In genomic region chr9:64397108-64397507, GRCm38 (mm10) we compare ENCODE assay signal across 8 mouse cellular contexts. TPM values are rescaled to one million over a fixed set of nuclear protein-coding genes. Genes with fewer than 3 reads are reported as not detected.
DNase-seq lines count a peak whose midpoint lies in the region; ATAC-seq and TF ChIP-seq lines count a peak whose summit lies in the region.

No protein-coding gene starts in this region.

- H3K27me3 ChIP-seq in kidney, adult 2 months (replicated peaks; ENCODE audit: control insufficient read depth, insufficient read depth, low read length) = no peaks in the 10 kb centered on the region
- no peaks in the 10 kb centered on the region for H3K27me3 ChIP-seq in kidney, embryonic 15.5 days
- no peaks in the 10 kb centered on the region for H3K27me3 ChIP-seq in liver, adult 2 months (ENCODE audit: control insufficient read depth, insufficient read depth, low read length)

- peak; percentile 17 for DNase-seq in adrenal gland, postnatal 25 days
- no peak for DNase-seq in adrenal gland, adult 8-10 months
- DNase-seq in kidney, adult 2 months = peak; percentile 43
- DNase-seq in c-Kit-positive CD71-negative TER-119-negative erythroid progenitor cells, embryonic 14.5 days (ENCODE audit: low read depth) = peak; percentile 45
- DNase-seq in liver, adult 2 months (ENCODE audit: extremely low read depth, low read depth, low spot score) = peak; percentile 26
- peak; percentile 23 for DNase-seq in thymus, postnatal 25 days
- DNase-seq in layer of hippocampus, adult 11-12 months (ENCODE audit: low spot score) = no peak

- no peak overlapping the region for H3K27ac ChIP-seq in kidney, adult 2 months (ENCODE audit: insufficient read depth, low read depth, low read length)
- no peak overlapping the region for H3K27ac ChIP-seq in kidney, embryonic 15.5 days
- no peak overlapping the region for H3K27ac ChIP-seq in liver, adult 2 months (replicated peaks; ENCODE audit: insufficient read depth, low read depth, low read length)

- H3K36me3 ChIP-seq in kidney, adult 2 months (ENCODE audit: control insufficient read depth, insufficient read depth, low read length) = no peaks in the 10 kb centered on the region
- H3K36me3 ChIP-seq in kidney, embryonic 15.5 days = no peaks in the 10 kb centered on the region
- H3K36me3 ChIP-seq in liver, adult 2 months (ENCODE audit: control insufficient read depth, insufficient read depth, low read length) = no peaks in the 10 kb centered on the region

- no peak overlapping the region for H3K4me2 ChIP-seq in kidney, embryonic 15.5 days

- no peak for TF ChIP-seq POLR2A in kidney, adult 2 months (IDR thresholded peaks at IDR 0.05; ENCODE audit: low read depth, low read length)
- TF ChIP-seq POLR2A in liver, adult 2 months (IDR thresholded peaks at IDR 0.05; ENCODE audit: extremely low read depth, insufficient read depth, low read length) = no peak

- no peaks in the 10 kb centered on the region for H3K79me2 ChIP-seq in liver, adult 2 months (ENCODE audit: control insufficient read depth, insufficient read depth, low read length)

- no peak overlapping the region for H3K4me3 ChIP-seq in kidney, adult 2 months (ENCODE audit: insufficient read depth, low read depth, low read length)
- no peak overlapping the region for H3K4me3 ChIP-seq in kidney, embryonic 15.5 days (replicated peaks)
- H3K4me3 ChIP-seq in liver, adult 2 months (ENCODE audit: insufficient read depth, low read depth, low read length) = no peak overlapping the region

- H3K4me1 ChIP-seq in kidney, adult 2 months (ENCODE audit: control insufficient read depth, insufficient read depth, low read length) = no peaks in the 10 kb centered on the region
- peaks cover 8% of the 10 kb centered on the region; the same call in 1 of the 2 replicates for H3K4me1 ChIP-seq in kidney, embryonic 15.5 days
- H3K4me1 ChIP-seq in liver, adult 2 months (ENCODE audit: control insufficient read depth, insufficient read depth, low read length) = no peaks in the 10 kb centered on the region

- WGBS in kidney, adult 2 months = 38% methylated on average over 1 of the region's 1 CpGs
- 23% methylated on average over 1 of the region's 1 CpGs for WGBS in kidney, embryonic 15.5 days
- 38% methylated on average over 1 of the region's 1 CpGs for WGBS in liver, adult 2 months

- no peaks in the 10 kb centered on the region for H3K9me3 ChIP-seq in kidney, embryonic 15.5 days (replicated peaks)

- H3K9ac ChIP-seq in kidney, embryonic 15.5 days = no peak overlapping the region
- H3K9ac ChIP-seq in liver, adult 2 months (ENCODE audit: low read depth, low read length) = no peak overlapping the region

- TF ChIP-seq CTCF in kidney, adult 2 months (conservative IDR thresholded peaks at IDR 0.05; ENCODE audit: insufficient read depth, insufficient read length, low read depth, low read length) = peak; percentile 55
- peak; percentile 54 for TF ChIP-seq CTCF in liver, adult 2 months (IDR thresholded peaks at IDR 0.05; ENCODE audit: low read depth, low read length)

- ATAC-seq in kidney, embryonic 15.5 days (replicated peaks; ENCODE audit: low FRiP score) = no peak

RNA-seq across cellular contexts. Expression of gene Megf11, which starts 11.7 kb away (rescaled TPM):
- total RNA-seq in adrenal gland, postnatal 25 days (2021) = 0.29 and 0.97 TPM in 2 replicates
- 1 to 10 TPM in 2 of 4 experiments, under 1 TPM in 2; 0.29 to 2.1 (median 1.2) TPM for total RNA-seq in adrenal gland, adult 8-10 months (2022)
- polyA plus RNA-seq in kidney, adult 2 months (2012; rRNA removed) = 0.16 and 0.23 TPM in 2 replicates
- polyA plus RNA-seq in kidney, embryonic 15.5 days (2015; fragmentation: Nextera tagmentation; extraction: Ambion mirVana) = 3.9 and 4.0 TPM in 2 replicates
- total RNA-seq in liver, adult 2 months (2014; rRNA removed) = 0.07 and 0.09 TPM in 2 replicates
- polyA plus RNA-seq in liver, adult 2 months (2012; rRNA removed) = 0.02 and 0.13 TPM in 2 replicates

RNA-seq across cellular contexts. Expression of gene Dis3l, which starts 56.0 kb away (rescaled TPM):
- total RNA-seq in adrenal gland, postnatal 25 days (2021) = 20.5 and 22.6 TPM in 2 replicates
- total RNA-seq in adrenal gland, adult 8-10 months (2022) = 10 to 100 TPM; 20.4 to 26.2 (median 23.3) TPM
- 13.0 and 13.6 TPM in 2 replicates for polyA plus RNA-seq in kidney, adult 2 months (2012; rRNA removed)
- 21.6 and 22.5 TPM in 2 replicates for polyA plus RNA-seq in kidney, embryonic 15.5 days (2015; fragmentation: Nextera tagmentation; extraction: Ambion mirVana)
- total RNA-seq in liver, adult 2 months (2014; rRNA removed) = 10.8 and 11.7 TPM in 2 replicates
- polyA plus RNA-seq in liver, adult 2 months (2012; rRNA removed) = 7.7 and 8.4 TPM in 2 replicates

Comparison
In these comparisons a context has a peak if more than half of its experiments do, and no peak if none do; other contexts are left out.
1. DNase-seq: peak in adrenal gland, postnatal 25 days (single experiment), kidney, adult 2 months (single experiment), c-Kit-positive CD71-negative TER-119-negative erythroid progenitor cells, embryonic 14.5 days (single experiment), liver, adult 2 months (single experiment) and thymus, postnatal 25 days (single experiment); none in adrenal gland, adult 8-10 months (single experiment) and layer of hippocampus, adult 11-12 months (single experiment).